Mouse (Mus musculus) spleen, adult 18-20 months (tissue): ENCODE measurements around the gene Jak2.
A peak's percentile ranks its signal among the peaks of the same experiment; 100 is the strongest.

Experiments
- DNase-seq, 2 experiments: peaks; one replicate each; pipeline ENCODE4 v3.0.0; 2022; ENCODE audit warnings: mixed read lengths in 2 of 2

Jak2 gene

GRCm38 (mm10) chr19:29308832-29309231, 57.2 kb downstream of the Jak2 start:
- no peak for DNase-seq

GRCm38 (mm10) chr19:29311791-29312190, 60.2 kb downstream of the Jak2 start:
- DNase-seq = no peak

- DNase-seq = no peak
Observed at GRCm38 (mm10) chr19:29312661-29313060, 61.0 kb downstream of the Jak2 start.

GRCm38 (mm10) chr19:29323416-29324049, 71.9 kb downstream of the Jak2 start:
- DNase-seq = peak in 1 of 2 experiments; percentile 33

- peak; percentile 58 to 75 for DNase-seq
Observed at GRCm38 (mm10) chr19:29325053-29325851, 73.6 kb downstream of the Jak2 start, which contains the start of gene Insl6. TSS of gene Insl6 (minus strand) at chr19:29325356.

- DNase-seq = no peak
Observed at GRCm38 (mm10) chr19:29325852-29326180, 74.2 kb downstream of the Jak2 start.

GRCm38 (mm10) chr19:29326396-29326795, 74.8 kb downstream of the Jak2 start:
- DNase-seq = no peak

GRCm38 (mm10) chr19:29326822-29327552, 75.4 kb downstream of the Jak2 start:
- DNase-seq = no peak

GRCm38 (mm10) chr19:29334068-29334745, 82.6 kb downstream of the Jak2 start, which contains the start of gene Rln1:
TSS of gene Rln1 (minus strand) at chr19:29334670.
- DNase-seq = no peak

GRCm38 (mm10) chr19:29336624-29337023, 85.0 kb downstream of the Jak2 start:
- no peak for DNase-seq

GRCm38 (mm10) chr19:29341029-29341428, 89.4 kb downstream of the Jak2 start:
- no peak for DNase-seq

- no peak for DNase-seq
Observed at GRCm38 (mm10) chr19:29342281-29342680, 90.7 kb downstream of the Jak2 start.

GRCm38 (mm10) chr19:29344868-29345267, 93.2 kb downstream of the Jak2 start:
- DNase-seq = no peak

GRCm38 (mm10) chr19:29345636-29346035, 94.0 kb downstream of the Jak2 start:
- no peak for DNase-seq

GRCm38 (mm10) chr19:29350991-29351390, 99.4 kb downstream of the Jak2 start:
- no peak for DNase-seq

GRCm38 (mm10) chr19:29354895-29355877, 103.6 kb downstream of the Jak2 start:
- peak; percentile 73 to 92 for DNase-seq

GRCm38 (mm10) chr19:29356281-29356680, 104.7 kb downstream of the Jak2 start:
- DNase-seq = no peak

- DNase-seq = no peak
Observed at GRCm38 (mm10) chr19:29360251-29360650, 108.6 kb downstream of the Jak2 start.

GRCm38 (mm10) chr19:29361468-29362130, 110.0 kb downstream of the Jak2 start:
- DNase-seq = peak; percentile 77

GRCm38 (mm10) chr19:29362173-29362930, 110.7 kb downstream of the Jak2 start:
- DNase-seq = no peak
